Mouse (Mus musculus) mammary gland, adult 2 months (tissue): ENCODE measurements around the gene Gas8. TPM values are rescaled to one million over a fixed set of nuclear protein-coding genes. Genes with fewer than 3 reads are reported as not detected.

Experiments used
- polyA plus RNA-seq: library from polyadenylated mRNA; depleted of rRNA; stranded (reverse); fragments of >200 nt; gene quantifications from 2 replicates; pipeline ENCODE4 v1.2.3, GENCODE M21; 2012; ENCODE audit warnings: low replicate concordance; rRNA removed

The Gas8 gene
- 4.8 and 6.8 TPM in 2 replicates for polyA plus RNA-seq

GRCm38 (mm10) chr8:123518667-123519066 is at the start of gene Gas8:
Gene Gas8, plus strand, starts transcription at chr8:123518834.

GRCm38 (mm10) chr8:123477737-123478258 is 40.8 kb upstream of the Gas8 start, which contains the start of gene Afg3l1:
Gene Afg3l1, plus strand, starts transcription at chr8:123477903.

GRCm38 (mm10) chr8:123514781-123515539 is 3.7 kb upstream of the Gas8 start, which contains the start of gene Dbndd1:
Gene Dbndd1, minus strand, starts transcription at chr8:123515463.

Other genes starting within 250 kb of the Gas8 start
- gene Fanca, start 200.3 kb upstream of the Gas8 start, polyA plus RNA-seq, result 10.7 and 17.3 TPM in 2 replicates
- gene Spire2, start 186.1 kb upstream of the Gas8 start, polyA plus RNA-seq, result 2.0 and 2.3 TPM in 2 replicates
- 170 and 237 TPM in 2 replicates for gene Tcf25, start 145.1 kb upstream of the Gas8 start, polyA plus RNA-seq
- not detected in 2 replicates for gene Mc1r, start 111.7 kb upstream of the Gas8 start, polyA plus RNA-seq
- 1.5 TPM in 2 replicates for gene Tubb3, start 107.4 kb upstream of the Gas8 start, polyA plus RNA-seq
- 29.8 and 38.0 TPM in 2 replicates for gene Def8, start 95.3 kb upstream of the Gas8 start, polyA plus RNA-seq
- 17.3 and 27.8 TPM in 2 replicates for gene Afg3l1, start 40.9 kb upstream of the Gas8 start, polyA plus RNA-seq
- 0.34 and 0.57 TPM in 2 replicates for gene Dbndd1, start 3.4 kb upstream of the Gas8 start, polyA plus RNA-seq
- 21.5 and 34.1 TPM in 2 replicates for gene Rhou, start 135.1 kb downstream of the Gas8 start, polyA plus RNA-seq